Mouse (Mus musculus) mature B cell (primary cell): Measurements from ENCODE around the gene Grn.
"Not testable (repeated sequence)": the region's sequence is repeated elsewhere in the genome, so short reads cannot be mapped to it uniquely, and the experiment has no call there.

Experiments
- in situ Hi-C: fragments of 300-500 bp; cut with MboI; formaldehyde crosslinking; loops from 2 replicates; pipeline ENCODE4 v1.14.3; 2019

The Grn gene

DNA sequence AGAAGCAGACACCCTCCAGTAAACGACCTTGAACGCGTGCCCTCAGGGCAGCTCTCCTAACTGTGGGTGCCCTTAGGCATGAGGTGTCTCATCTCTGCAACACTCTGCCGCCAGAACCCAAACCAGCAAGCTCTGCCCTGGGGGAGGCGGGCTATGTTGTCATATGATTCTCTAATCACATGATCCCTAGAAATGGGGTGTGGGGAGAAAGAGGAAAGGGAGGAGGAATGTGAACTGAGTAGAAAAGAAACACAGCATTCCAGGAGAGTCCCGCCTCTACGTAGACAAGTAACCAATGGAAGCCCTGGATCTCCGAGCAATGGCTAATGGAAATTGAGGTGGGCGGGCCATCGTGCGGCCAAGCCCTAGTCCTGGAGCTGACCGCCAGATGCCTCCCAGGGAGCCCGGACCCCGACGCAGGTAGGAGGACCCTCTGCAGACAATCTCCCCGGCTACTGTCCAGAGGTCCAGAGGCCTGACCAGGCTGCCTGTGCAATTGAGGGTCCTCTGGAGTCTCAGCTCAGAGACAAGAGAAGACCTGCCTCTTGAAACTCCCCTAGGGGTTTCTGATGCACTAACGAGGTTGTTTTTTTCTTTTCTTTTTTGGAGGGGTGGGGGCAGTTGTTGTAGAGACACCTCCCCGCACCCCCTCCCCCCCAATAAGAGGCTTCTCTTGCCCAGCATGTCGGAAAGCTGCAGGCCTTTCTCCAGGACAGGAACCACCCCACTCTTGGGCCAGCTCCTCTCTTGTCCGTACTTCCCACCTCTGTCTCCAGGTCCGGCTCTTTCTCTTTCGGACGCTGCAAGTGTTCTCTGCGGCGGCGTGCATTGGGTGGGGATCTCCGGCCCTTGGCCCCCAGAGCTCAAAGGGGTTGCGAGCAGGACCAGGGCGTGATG, at the start of gene Grn:
Grn (plus strand) TSS at position 195 of the 897 bp plus-strand sequence.
- in situ Hi-C loops = loop anchor here (5.0 kb wide), 1 partner anchor 128 kb away; no protein-coding TSS in a partner anchor

DNA sequence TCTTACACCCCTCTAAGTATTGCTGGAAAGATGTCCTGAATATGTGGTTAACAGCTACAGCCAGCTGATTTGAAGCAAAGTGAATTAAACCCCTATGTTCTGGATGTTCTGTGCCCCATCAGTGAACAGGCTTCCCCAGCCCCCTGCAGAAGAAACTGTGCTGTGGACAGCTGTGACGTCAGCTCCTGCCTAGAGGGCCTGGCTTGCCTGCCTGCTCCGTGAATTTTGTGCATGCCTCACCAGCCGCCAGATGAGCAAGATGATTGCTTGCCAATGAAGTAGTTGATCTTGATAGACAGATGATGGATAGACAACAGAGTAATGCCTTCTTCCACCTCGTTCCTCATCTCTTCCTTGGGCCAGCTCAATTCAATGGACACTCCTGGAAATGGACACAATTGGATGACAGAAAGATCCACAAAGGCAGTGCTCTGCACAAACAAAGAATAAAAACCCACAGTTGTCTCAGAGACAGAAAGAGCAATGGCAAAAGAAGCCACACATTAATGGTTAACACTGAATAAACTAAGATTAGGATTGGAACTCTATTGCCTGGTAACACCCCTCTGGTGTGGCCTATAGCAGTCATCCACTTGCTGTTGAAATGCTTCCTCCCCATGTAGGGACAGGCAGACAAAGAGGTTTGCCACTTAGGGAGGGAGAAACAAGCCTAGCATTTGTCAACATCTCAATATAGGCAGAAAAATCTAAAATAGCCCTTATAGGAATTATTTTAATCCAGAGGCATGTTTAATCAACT, 48.6 kb upstream of the Grn start:
- in situ Hi-C loops = no loop called here

DNA sequence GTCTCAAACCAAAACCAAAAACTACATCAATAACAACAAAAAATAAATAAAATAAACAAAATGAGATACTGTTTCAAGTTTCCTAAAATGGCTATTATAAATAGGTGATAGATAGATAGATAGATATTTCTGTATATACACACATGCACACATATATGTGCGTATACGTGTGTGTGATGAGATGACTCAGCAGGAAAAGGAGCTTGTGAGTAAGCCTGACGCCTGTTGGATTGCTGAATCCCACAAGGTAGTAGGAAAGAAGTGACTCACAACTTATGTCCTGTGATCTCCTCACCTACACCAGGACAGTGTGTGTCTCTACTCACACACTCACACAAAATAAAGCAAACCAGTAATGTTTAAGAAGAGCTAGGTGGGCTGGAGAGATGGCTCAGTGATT, 47.3 kb upstream of the Grn start:
- in situ Hi-C loops = no loop called here

DNA sequence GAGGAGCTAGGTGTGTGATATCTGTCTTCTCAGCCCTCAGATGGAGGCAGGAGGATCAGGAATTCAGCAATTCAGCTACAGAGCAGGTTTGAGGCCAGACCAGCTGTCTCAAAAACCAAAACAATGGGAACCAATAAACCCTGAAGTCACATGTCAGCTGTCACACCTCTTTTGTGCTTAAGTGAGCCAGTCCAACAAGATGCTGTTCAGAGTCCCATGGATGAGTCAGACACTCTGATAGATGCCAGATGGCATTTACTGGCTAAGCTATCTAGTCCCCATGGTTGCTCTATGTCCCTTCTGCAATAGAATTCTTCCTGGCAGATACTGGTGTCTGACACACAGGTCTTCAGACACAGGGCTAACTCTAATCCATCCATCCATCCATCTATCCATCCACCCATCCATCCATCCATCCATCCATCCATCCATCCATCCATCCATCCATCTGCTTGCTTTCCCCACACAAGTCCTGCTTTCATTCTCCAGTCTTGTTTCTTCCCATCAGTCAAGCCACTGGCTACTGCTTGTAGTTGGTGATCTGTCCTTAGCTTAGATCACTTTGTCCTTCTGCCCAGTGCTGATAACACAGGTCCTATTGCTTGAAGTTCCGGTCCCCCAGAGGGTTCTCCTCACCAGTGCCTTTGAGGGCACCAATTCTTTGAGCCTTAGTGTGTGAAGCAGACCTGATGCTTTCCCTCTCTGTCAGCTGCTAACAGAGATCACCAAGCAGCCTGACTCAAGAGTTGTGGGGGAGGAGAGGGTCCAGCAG, 46.6 kb upstream of the Grn start:
- in situ Hi-C loops = no loop called here

DNA sequence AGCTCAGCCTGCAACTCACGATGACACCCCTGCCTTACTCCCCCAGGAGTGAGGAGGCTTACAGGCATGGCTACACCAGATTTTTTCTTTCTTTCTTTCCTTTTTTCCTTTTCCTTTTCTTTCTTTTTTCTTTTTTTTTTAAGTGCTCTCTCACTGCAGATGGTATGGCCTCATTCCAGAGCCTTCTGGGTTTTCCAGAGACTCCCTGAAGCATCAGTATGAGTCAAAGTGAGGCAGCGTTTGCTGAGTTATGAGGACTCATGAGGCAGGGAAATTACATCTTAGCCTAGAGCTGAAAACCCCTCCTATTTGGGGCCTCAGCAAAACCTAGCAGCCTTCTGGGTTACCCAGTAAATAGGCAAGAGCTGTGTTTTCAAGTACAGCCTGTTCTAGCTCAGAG, 45.7 kb upstream of the Grn start:
- in situ Hi-C loops = no loop called here

DNA sequence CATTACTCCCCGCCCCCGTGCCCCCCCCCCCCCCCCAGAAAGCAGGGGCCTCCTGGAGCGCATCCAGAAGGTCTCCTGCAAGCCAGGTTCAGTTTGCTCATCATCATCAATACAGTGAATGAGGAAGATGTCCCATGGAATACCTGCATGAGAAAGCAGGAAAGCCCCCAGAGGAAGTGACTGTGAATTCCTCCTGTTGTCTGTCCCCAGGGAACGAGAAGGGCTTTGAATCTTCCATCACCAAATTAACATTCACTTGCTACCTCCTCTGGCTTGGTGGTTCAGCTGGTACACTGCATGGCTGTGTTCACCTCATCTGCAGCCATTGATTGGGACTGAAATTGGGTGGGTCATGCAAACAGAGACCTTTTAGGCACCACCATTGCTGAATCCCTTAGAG, 45.0 kb upstream of the Grn start:
- in situ Hi-C loops = no loop called here

DNA sequence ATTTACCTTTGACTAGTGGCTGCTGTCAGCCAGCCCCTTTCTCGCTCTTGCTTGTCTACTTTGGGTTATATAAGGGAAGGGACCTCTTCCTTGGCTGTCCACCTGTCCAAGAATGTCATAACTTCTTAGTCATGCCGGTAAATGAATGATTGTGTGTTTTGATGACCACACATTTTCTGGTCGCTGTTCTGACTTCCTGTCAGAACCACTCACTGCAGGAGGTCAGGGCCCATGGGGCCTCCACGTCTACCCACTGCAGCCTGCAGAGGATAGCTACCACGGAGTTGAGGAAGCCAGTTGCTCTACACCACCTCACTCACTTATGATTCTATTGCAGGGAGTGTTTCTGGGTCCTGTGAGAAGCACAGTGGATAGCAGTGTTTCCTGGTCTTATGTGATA, 44.0 kb upstream of the Grn start:
- in situ Hi-C loops = no loop called here

DNA sequence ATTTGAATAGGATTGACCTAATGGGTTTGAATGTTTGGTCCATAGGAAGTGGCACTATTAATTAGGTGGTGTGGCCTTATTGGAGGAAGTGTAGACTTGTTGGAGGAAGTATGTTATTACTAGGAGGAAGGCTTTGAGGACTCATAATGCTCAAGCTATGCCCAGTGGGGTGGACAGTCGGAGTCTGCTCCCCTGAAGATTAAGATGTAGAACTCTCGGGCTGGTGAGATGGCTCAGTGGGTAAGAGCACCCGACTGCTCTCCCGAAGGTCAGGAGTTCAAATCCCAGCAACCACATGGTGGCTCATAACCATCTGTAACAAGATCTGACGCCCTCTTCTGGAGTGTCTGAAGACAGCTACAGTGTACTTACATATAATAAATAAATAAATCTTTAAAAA, 40.7 kb upstream of the Grn start:
- in situ Hi-C loops = not testable (repeated sequence)

DNA sequence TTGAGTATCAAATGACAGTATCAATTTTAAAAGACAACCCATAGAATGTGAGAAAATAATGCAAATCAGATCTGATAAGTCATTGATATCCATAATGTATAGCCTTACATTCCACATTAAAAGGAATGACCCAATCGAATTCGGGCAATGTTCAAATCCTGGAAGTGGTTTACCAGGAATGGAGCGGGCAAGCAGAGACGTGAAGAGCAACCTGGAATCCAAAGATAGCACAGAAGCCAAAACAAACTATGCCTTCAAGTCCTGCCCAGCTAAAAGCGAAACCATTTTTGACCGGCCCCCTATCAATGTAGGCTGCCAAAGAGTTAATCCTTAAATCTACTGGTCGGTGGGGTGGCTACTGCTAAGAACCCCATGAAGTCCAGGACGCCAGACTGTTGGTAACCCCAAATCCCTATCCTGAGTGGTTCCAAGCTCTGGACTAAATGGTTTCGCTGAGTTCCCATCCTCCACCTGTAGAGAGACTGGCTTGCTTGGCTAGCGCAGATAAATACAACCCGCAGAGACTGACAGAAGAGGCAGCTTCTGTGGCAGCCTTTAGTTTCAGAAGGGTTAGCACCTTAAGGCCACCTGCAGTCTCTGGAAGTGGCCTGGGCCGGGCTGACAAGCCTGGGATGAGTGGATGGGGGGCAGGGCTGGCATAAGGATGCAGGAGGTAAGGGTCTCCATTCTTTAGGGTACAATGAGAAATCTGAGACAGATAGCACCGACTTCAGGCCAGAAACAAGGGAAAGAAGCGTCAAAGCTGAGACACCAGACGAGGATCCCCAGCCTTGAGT, 37.5 kb upstream of the Grn start:
- in situ Hi-C loops = no loop called here

DNA sequence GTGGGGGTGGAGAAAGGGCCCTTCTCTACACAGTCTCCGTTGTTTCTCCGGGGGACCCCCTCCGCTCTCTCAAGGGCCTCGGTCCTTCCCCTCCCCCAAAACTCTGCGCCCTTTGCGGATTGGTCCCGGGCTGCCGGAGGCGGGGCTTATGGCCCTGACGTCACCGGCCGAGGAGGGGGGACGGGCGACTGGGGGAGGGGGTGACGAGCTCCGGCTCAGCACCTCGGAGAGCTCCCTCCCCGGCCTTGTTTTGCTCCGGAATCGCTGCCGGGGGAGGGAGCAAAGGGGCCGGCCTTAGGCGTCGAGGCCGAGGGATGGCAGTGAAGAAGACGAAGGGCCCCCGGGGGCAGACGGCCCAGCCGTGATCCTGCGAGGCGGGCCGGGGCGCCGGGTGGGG, 36.9 kb upstream of the Grn start, which contains the start of gene Rundc3a:
Rundc3a (plus strand) TSS at position 166 of the 397 bp plus-strand sequence.
- in situ Hi-C loops = no loop called here

DNA sequence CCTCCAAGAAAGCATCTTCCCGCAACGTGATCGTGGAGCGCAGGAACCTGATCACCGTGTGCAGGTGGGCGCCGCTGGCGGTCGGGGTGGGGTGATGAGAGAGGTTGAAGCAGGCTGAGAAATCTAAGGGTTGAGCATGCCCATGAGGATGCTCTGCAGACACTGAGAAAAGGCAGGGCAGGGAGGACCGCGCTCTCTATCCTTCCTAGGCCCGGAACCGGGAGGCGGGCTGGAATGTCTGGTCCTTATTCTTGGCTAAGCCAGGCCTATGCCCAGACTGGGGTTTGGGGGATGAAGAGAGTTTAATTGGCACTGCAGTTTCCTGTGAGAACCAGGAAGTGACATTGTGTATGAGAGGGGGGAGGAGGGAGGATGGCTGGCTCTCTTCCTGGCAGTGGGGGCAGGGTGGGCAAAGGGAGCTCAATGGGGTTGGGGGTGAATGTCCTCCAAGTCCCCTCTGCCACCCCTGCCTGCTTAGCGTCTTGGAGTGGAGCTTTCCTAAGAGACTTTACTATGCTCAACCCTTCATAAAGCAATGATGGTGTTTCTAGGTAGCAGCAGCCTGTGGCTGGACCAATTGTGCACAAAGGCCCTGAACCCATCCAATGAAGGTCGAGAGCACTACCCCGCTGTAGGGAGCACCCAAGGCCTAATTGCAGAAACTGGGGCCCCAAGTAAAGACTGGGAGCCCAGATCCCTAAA, 36.2 kb upstream of the Grn start:
- in situ Hi-C loops = no loop called here

DNA sequence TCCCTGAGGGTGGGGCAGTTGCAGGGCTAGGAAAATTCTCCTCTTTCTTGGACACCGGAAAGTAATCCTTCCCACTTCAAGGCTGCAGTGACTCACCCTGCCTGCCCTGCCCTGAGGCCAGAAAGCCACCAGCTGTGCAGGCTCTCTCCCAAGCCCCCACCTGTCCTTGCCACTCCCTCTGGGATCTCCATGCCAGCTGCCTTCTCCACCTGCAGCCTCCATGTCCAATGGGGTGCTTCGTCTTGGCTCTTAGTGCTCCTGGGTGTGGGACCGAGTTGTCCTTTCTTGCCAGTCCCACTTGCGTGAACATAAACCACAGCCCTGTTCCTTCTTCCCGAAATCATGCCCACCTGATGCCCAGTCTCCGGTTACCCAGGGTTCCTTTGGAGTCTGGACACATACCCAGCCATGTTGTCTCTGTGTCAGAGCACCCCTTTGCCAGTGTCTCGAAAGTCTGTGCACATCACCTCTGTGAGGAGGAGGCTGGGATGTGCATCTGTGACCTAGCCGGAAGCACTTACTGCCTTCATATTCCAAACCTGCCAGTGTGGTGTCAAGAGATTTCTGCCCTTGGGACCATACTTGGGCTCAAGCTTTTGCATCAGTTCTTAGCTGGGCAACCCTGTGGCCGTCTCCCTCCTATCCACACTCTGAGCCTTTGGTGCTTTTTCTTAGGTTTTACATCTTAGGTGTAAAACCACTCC, 35.5 kb upstream of the Grn start:
- in situ Hi-C loops = no loop called here

DNA sequence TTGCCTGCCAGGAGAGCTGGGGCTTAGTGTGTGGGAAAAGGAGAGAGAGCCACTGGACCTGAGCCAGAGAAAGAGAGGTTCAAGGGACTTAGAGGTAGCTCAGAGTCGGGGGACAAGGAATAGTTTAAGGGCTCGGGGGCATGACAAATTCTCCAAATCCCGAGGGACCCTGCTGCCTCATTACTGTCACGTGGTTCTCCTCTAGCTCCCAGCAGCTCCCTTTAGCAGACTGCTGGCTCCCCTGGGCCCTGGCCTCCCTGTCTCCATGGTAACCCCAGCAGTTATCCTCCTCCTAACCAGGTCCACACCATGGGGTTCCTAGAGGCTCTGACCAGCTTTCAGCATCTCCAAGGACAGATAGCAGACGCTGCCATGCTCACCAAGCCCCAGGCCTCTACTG, 34.9 kb upstream of the Grn start:
- in situ Hi-C loops = no loop called here

DNA sequence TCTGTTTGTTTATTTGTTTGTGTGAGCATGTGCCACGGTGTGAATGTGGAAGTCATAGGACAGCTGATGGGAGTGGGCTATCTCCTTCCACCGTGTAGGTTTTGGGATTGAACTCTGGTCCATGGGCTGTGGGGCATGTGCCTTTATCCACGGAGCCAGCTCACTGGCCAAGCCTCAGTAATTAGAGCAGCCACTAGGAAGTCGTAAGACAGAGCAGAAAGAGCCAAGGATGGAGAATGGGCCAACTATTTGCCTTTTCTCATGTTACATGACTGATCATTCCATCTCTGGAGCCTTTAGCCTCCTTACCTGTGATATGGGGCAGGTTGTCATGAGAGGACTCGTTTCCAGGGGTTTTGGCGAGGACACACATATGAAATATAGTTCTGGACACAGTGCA, 33.9 kb upstream of the Grn start:
- in situ Hi-C loops = no loop called here

DNA sequence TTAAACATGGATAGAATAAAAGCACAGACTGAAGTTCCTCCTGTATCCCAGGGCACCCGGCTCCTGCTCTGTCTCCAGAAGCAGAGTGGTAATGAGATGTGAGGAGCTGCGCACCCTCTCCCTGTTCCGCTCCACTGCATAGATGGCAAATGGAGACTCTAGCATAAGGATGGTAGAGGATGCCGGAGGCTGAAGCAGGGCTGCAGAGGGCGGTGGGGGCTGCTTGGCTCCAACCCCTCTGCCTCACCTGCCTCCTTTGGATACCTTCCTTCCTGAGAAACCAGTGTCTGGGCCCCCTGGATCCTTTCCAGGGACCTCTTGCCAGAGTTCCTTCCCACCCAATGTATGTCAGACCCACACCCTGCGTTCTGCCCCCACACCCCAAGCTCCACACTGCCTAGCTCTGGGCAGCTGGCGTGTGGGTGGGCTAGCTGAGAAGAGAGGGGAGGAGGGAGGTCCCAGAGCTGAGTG, 33.4 kb upstream of the Grn start:
- in situ Hi-C loops = no loop called here

DNA sequence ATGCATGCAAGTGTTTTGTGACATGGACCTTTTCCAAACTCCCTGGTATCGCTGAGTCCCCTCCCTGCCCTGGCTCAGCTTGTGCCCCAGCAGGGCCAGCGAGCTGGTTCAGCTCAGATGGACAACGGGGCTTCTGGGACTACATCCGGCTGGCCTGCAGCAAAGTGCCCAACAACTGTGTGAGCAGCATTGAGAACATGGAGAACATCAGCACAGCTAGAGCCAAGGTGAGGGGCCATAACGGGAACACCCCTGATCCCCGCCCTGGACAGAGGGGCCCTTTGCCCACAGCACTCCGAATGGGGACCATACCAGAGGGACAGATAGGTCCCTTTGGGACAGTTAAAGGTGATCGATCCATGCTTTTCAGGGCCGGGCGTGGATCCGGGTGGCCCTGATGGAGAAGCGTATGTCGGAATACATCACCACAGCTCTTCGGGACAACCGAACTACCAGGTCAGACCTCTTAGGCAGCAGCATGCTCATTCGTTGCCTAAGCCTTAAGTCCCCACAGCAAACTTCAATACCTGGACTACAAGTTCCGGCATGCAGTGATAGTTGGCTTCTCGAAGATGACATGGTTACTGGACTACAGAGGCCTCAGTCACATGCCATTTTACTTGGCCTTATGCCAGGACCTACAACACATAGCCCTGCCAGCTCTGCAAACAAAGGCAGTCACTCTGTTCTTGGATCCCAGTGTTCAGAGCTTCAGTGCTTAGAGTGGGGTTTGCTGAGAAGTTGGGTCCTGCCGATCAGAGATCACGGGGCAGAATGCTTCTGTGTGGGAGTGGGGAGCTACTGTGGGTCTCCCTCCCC, 31.9 kb upstream of the Grn start:
- in situ Hi-C loops = no loop called here

DNA sequence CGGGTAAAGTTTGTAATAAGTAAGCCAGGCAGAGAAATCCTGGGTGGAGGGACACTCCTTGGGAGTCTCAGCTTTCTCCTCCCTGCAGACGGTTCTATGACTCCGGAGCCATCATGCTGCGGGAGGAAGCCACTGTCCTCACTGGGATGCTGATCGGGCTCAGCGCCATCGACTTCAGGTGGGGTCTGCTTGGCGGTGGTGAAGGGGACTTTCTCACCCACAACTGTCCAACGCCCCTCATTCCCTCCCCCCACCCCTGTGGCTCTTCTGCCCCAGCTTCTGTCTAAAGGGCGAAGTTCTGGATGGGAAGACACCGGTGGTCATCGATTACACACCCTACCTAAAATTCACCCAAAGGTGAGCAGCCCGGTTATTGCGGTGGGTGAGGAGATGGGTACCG, 31.0 kb upstream of the Grn start:
- in situ Hi-C loops = no loop called here

DNA sequence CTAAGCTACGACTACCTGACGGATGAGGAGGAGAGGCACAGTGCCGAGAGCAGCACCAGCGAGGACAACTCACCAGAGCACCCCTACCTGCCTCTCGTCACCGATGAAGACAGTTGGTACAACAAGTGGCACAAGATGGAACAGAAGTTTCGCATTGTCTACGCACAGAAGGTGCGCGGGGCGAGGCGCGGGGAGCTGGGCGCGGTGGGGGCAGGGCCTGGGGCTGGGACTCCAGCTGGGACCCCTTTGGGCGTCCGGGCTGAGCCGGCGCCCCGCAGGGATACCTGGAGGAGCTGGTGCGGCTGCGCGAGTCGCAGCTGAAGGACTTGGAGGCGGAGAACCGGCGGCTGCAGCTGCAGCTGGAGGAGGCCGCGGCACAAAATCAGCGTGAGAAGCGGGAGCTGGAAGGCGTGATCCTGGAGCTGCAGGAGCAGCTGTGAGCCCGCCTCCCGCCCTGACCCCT, 30.5 kb upstream of the Grn start:
- in situ Hi-C loops = no loop called here

DNA sequence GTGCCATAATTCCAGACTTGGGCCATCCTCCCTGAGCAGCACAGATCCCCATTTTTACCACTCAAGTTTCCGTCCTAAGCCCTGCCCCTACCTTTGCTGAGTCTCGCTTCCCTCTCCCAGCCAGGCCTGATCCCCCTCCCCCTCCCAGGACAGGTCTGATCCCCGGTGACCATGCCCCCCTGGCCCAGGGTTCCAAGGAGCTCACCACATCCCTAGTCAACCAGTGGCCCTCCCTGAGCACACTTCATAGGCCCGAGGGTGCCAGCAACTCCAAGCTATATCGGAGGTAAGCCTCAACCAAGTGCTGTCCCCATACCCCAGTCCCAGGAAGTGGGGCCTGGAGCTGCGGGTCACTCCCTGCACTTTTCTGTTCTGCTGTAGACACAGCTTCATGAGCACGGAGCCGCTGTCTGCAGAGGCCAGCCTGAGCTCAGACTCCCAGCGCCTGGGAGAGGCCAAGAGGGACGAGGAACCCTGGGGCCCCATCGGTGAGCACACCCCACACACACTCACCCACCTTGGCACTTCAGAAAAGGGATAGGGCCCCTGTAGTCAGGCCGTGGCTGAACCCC, 29.5 kb upstream of the Grn start:
- in situ Hi-C loops = no loop called here
